Mouse (Mus musculus): ENCODE results near the gene Olfr157. TPM values are rescaled to one million over a fixed set of nuclear protein-coding genes. Genes with fewer than 3 reads are reported as not detected.

Olfr157 gene
- total RNA-seq, 1 experiment: 0.09 TPM

- H3K27ac ChIP-seq (ENCODE audit: insufficient read depth, low read depth, low read length, poor library complexity, severe bottlenecking): no peak overlapping the region
Observed at GRCm38 (mm10) chr4:43854101-43854500, 14.1 kb upstream of the Olfr157 start.

GRCm38 (mm10) chr4:43851265-43851664, 11.3 kb upstream of the Olfr157 start, which contains the start of gene Olfr155:
Gene Olfr155, plus strand, starts transcription at chr4:43851565.
- Histone ChIP-seq H3K36me3 (ENCODE audit: control insufficient read depth, insufficient read depth, low read length, poor library complexity, severe bottlenecking) (no peaks in the 10 kb centered on the region), H3K9ac (ENCODE audit: insufficient read depth, low read depth, low read length, poor library complexity, severe bottlenecking) (no peak within 1 kb of the TSS), H3K4me1 (ENCODE audit: control insufficient read depth in 2 of 2, insufficient read depth in 2 of 2, low read length in 2 of 2, poor library complexity in 1 of 2) (no peaks in the 10 kb centered on the region), H3K27ac (ENCODE audit: insufficient read depth, low read depth, low read length, poor library complexity, severe bottlenecking) (no peak within 1 kb of the TSS), H3K9me3 (ENCODE audit: control insufficient read depth, insufficient read depth, low read depth, low read length) (no peaks in the 10 kb centered on the region), H3K4me3 (ENCODE audit: insufficient read depth in 1 of 2, low read depth in 1 of 2, low read length in 2 of 2, poor library complexity in 1 of 2, severe bottlenecking in 1 of 2) (no peak within 1 kb of the TSS)
- in situ Hi-C loops (cut with MboI; ENCODE audit: low sequenced_read_pairs in 2 of 2, unreplicated experiment in 2 of 2): loop anchor here (25.0 kb wide), 1 partner anchor 114 kb away; the partner anchor contains the start of genes Hrct1 (in 2 of the 2) and Spaar (in 2 of the 2)
- TF ChIP-seq CHD2 (IDR thresholded peaks at IDR 0.05; ENCODE audit: low read depth, low read length) (no peak), HCFC1 (IDR thresholded peaks at IDR 0.05; ENCODE audit: borderline replicate concordance, insufficient read depth, low read length) (no peak), MAFK (IDR thresholded peaks at IDR 0.05; ENCODE audit: insufficient read depth, low read depth, low read length) (no peak), ZNF384 (IDR thresholded peaks at IDR 0.05; ENCODE audit: low read depth, low read length) (no peak), ZC3H11A (IDR thresholded peaks at IDR 0.05; ENCODE audit: borderline replicate concordance, low read depth, low read length) (no peak)
- no peak for DNase-seq (ENCODE audit: low read depth, low spot score)

More at GRCm38 (mm10) chr4:43854101-43854500, 14.1 kb upstream of the Olfr157 start:
- TF ChIP-seq ZNF384 (IDR thresholded peaks at IDR 0.05; ENCODE audit: low read depth, low read length) (no peak), HCFC1 (IDR thresholded peaks at IDR 0.05; ENCODE audit: borderline replicate concordance, insufficient read depth, low read length) (no peak), ZC3H11A (IDR thresholded peaks at IDR 0.05; ENCODE audit: borderline replicate concordance, low read depth, low read length) (no peak), MAFK (IDR thresholded peaks at IDR 0.05; ENCODE audit: insufficient read depth, low read depth, low read length) (no peak), CHD2 (IDR thresholded peaks at IDR 0.05; ENCODE audit: low read depth, low read length) (no peak)
- in situ Hi-C loops (cut with MboI; ENCODE audit: low sequenced_read_pairs in 2 of 2, unreplicated experiment in 2 of 2): loop anchor here (25.0 kb wide), 1 partner anchor 117 kb away; the partner anchor contains the start of genes Hrct1 (in 2 of the 2) and Spaar (in 2 of the 2)
- Histone ChIP-seq H3K36me3 (ENCODE audit: control insufficient read depth, insufficient read depth, low read length, poor library complexity, severe bottlenecking) (no peaks in the 10 kb centered on the region), H3K9ac (ENCODE audit: insufficient read depth, low read depth, low read length, poor library complexity, severe bottlenecking) (no peak overlapping the region), H3K9me3 (ENCODE audit: control insufficient read depth, insufficient read depth, low read depth, low read length) (no peaks in the 10 kb centered on the region), H3K4me1 (ENCODE audit: control insufficient read depth in 2 of 2, insufficient read depth in 2 of 2, low read length in 2 of 2, poor library complexity in 1 of 2) (no peaks in the 10 kb centered on the region), H3K4me3 (ENCODE audit: insufficient read depth in 1 of 2, low read depth in 1 of 2, low read length in 2 of 2, poor library complexity in 1 of 2, severe bottlenecking in 1 of 2) (no peak overlapping the region)
- DNase-seq (ENCODE audit: low read depth, low spot score): no peak

- TF ChIP-seq ZC3H11A (IDR thresholded peaks at IDR 0.05; ENCODE audit: borderline replicate concordance, low read depth, low read length) (no peak), CHD2 (IDR thresholded peaks at IDR 0.05; ENCODE audit: low read depth, low read length) (no peak), ZNF384 (IDR thresholded peaks at IDR 0.05; ENCODE audit: low read depth, low read length) (no peak), HCFC1 (IDR thresholded peaks at IDR 0.05; ENCODE audit: borderline replicate concordance, insufficient read depth, low read length) (no peak), MAFK (IDR thresholded peaks at IDR 0.05; ENCODE audit: insufficient read depth, low read depth, low read length) (no peak)
- no peak overlapping the region for H3K9ac ChIP-seq (ENCODE audit: insufficient read depth, low read depth, low read length, poor library complexity, severe bottlenecking)
- H3K4me3 ChIP-seq (ENCODE audit: insufficient read depth in 1 of 2, low read depth in 1 of 2, low read length in 2 of 2, poor library complexity in 1 of 2, severe bottlenecking in 1 of 2): no peak overlapping the region
- no peaks in the 10 kb centered on the region for H3K9me3 ChIP-seq (ENCODE audit: control insufficient read depth, insufficient read depth, low read depth, low read length)
- H3K27ac ChIP-seq (ENCODE audit: insufficient read depth, low read depth, low read length, poor library complexity, severe bottlenecking): no peak overlapping the region
- no peak for DNase-seq (ENCODE audit: low read depth, low spot score)
- no peaks in the 10 kb centered on the region for H3K36me3 ChIP-seq (ENCODE audit: control insufficient read depth, insufficient read depth, low read length, poor library complexity, severe bottlenecking)
- in situ Hi-C loops (cut with MboI; ENCODE audit: low sequenced_read_pairs in 2 of 2, unreplicated experiment in 2 of 2): no loop called here
- H3K4me1 ChIP-seq (ENCODE audit: control insufficient read depth in 2 of 2, insufficient read depth in 2 of 2, low read length in 2 of 2, poor library complexity in 1 of 2): no peaks in the 10 kb centered on the region
Observed at GRCm38 (mm10) chr4:43838326-43838725, 1.7 kb downstream of the Olfr157 start.

- no peak for DNase-seq (ENCODE audit: low read depth, low spot score)
- no peak overlapping the region for H3K9ac ChIP-seq (ENCODE audit: insufficient read depth, low read depth, low read length, poor library complexity, severe bottlenecking)
- in situ Hi-C loops (cut with MboI; ENCODE audit: low sequenced_read_pairs in 2 of 2, unreplicated experiment in 2 of 2): no loop called here
Observed at GRCm38 (mm10) chr4:43834749-43835148, 5.3 kb downstream of the Olfr157 start.

More at GRCm38 (mm10) chr4:43834749-43835148, 5.3 kb downstream of the Olfr157 start:
- TF ChIP-seq CHD2 (IDR thresholded peaks at IDR 0.05; ENCODE audit: low read depth, low read length): no peak
- no peak for TF ChIP-seq ZNF384 (IDR thresholded peaks at IDR 0.05; ENCODE audit: low read depth, low read length)
- no peak for TF ChIP-seq ZC3H11A (IDR thresholded peaks at IDR 0.05; ENCODE audit: borderline replicate concordance, low read depth, low read length)
- no peak for TF ChIP-seq HCFC1 (IDR thresholded peaks at IDR 0.05; ENCODE audit: borderline replicate concordance, insufficient read depth, low read length)
- no peak for TF ChIP-seq MAFK (IDR thresholded peaks at IDR 0.05; ENCODE audit: insufficient read depth, low read depth, low read length)
- no peaks in the 10 kb centered on the region for H3K4me1 ChIP-seq (ENCODE audit: control insufficient read depth in 2 of 2, insufficient read depth in 2 of 2, low read length in 2 of 2, poor library complexity in 1 of 2)
- H3K36me3 ChIP-seq (ENCODE audit: control insufficient read depth, insufficient read depth, low read length, poor library complexity, severe bottlenecking): no peaks in the 10 kb centered on the region
- H3K4me3 ChIP-seq (ENCODE audit: insufficient read depth in 1 of 2, low read depth in 1 of 2, low read length in 2 of 2, poor library complexity in 1 of 2, severe bottlenecking in 1 of 2): no peak overlapping the region
- no peak overlapping the region for H3K27ac ChIP-seq (ENCODE audit: insufficient read depth, low read depth, low read length, poor library complexity, severe bottlenecking)
- H3K9me3 ChIP-seq (ENCODE audit: control insufficient read depth, insufficient read depth, low read depth, low read length): no peaks in the 10 kb centered on the region
